Mouse (Mus musculus) MEL (cell line): ENCODE measurements around the gene Pla2g3. TPM values are rescaled to one million over a fixed set of nuclear protein-coding genes. Genes with fewer than 3 reads are reported as not detected.

Experiments used
- DNase-seq: peaks from one replicate; pipeline ENCODE4 v3.0.0; 2011; ENCODE audit warnings: low read depth, low spot score
- H3K27ac ChIP-seq: 2 replicates; pipeline ENCODE4 v1.5.1; 2012; ENCODE audit warnings: low read depth, mild to moderate bottlenecking, control low read depth, low read length, moderate library complexity; ENCODE audit not compliant: control insufficient read depth
- H3K27me3 ChIP-seq, 2 experiments: fragments of 150-350 bp in 1 of 2; sonication (generic) in 1 of 2; 2 replicates each; pipeline ENCODE4 v1.6.1; 2012; ENCODE audit warnings: low read length in 2 of 2, mild to moderate bottlenecking in 2 of 2, improper control_type of control experiment in 1 of 2, moderate library complexity in 1 of 2; ENCODE audit not compliant: insufficient read depth in 2 of 2, control insufficient read depth in 1 of 2
- H3K36me3 ChIP-seq, 2 experiments: 2 replicates each; pipeline ENCODE4 v1.6.1; 2012 to 2014; ENCODE audit warnings: low read length in 2 of 2, improper control_type of control experiment in 1 of 2, inconsistent platforms in 1 of 2, mild to moderate bottlenecking in 1 of 2; ENCODE audit not compliant: insufficient read depth in 2 of 2, control insufficient read depth in 1 of 2
- H3K4me1 ChIP-seq, 2 experiments: fragments of 150-350 bp in 1 of 2; sonication (generic) in 1 of 2; 2 replicates each; pipeline ENCODE4 v1.6.1; 2012; ENCODE audit warnings: low read length in 2 of 2, improper control_type of control experiment in 1 of 2, mild to moderate bottlenecking in 1 of 2; ENCODE audit not compliant: insufficient read depth in 2 of 2, control insufficient read depth in 1 of 2
- H3K4me3 ChIP-seq, 2 experiments: fragments of 150-350 bp in 1 of 2; sonication (generic) in 1 of 2; 2 replicates each; pipeline ENCODE4 v1.5.1; 2012; ENCODE audit warnings: low read depth in 2 of 2, low read length in 2 of 2, mild to moderate bottlenecking in 2 of 2, moderate library complexity in 2 of 2, control low read depth in 1 of 2, improper control_type of control experiment in 1 of 2; ENCODE audit not compliant: control insufficient read depth in 1 of 2, insufficient read depth in 1 of 2
- H3K79me2 ChIP-seq: 2 replicates; pipeline ENCODE4 v1.6.1; 2012; ENCODE audit warnings: mild to moderate bottlenecking, low read length, moderate library complexity; ENCODE audit not compliant: control insufficient read depth, poor library complexity, insufficient read depth
- H3K9ac ChIP-seq: 2 replicates; pipeline ENCODE4 v1.6.1; 2012; ENCODE audit warnings: low read depth, mild to moderate bottlenecking, control low read depth, low read length, moderate library complexity; ENCODE audit not compliant: control insufficient read depth, poor library complexity, severe bottlenecking
- H3K9me3 ChIP-seq: fragments of 150-350 bp; sonication (generic); replicated peaks from 2 replicates; pipeline ENCODE4 v1.6.1; 2012; ENCODE audit warnings: mild to moderate bottlenecking, low read length, improper control_type of control experiment, moderate library complexity; ENCODE audit not compliant: insufficient read depth
- CTCF ChIP-seq, 3 experiments: IDR thresholded peaks in 2 of 3; conservative IDR thresholded peaks in 1 of 3; 2 replicates each; pipeline ENCODE4 v1.5.1; 2011 to 2012; ENCODE audit warnings: low read length in 3 of 3, low read depth in 2 of 3, mild to moderate bottlenecking in 2 of 3, improper control_type of control experiment in 1 of 3, inconsistent platforms in 1 of 3, mixed read lengths in 1 of 3, moderate library complexity in 1 of 3; ENCODE audit not compliant: control insufficient read depth in 1 of 3, insufficient read depth in 1 of 3, poor library complexity in 1 of 3, severe bottlenecking in 1 of 3
- E2F4 ChIP-seq: IDR thresholded peaks from 2 replicates; pipeline ENCODE4 v1.6.1; 2011; ENCODE audit warnings: low read depth, low read length, improper control_type of control experiment, borderline replicate concordance
- ELF1 ChIP-seq: IDR thresholded peaks from 2 replicates; pipeline ENCODE4 v1.6.1; 2014; ENCODE audit warnings: low read depth, mild to moderate bottlenecking, inconsistent platforms, low read length, improper control_type of control experiment, moderate library complexity
- GABPA ChIP-seq: IDR thresholded peaks from 2 replicates; pipeline ENCODE4 v1.6.1; 2012; ENCODE audit warnings: low read depth, mild to moderate bottlenecking, inconsistent platforms, low read length, improper control_type of control experiment, moderate library complexity
- KAT2A ChIP-seq: conservative IDR thresholded peaks from 2 replicates; pipeline ENCODE4 v1.6.1; 2012; ENCODE audit warnings: low read depth, low read length, improper control_type of control experiment, inconsistent platforms
- MAFK ChIP-seq: IDR thresholded peaks from 2 replicates; pipeline ENCODE4 v1.6.1; 2011; ENCODE audit warnings: low read depth, mild to moderate bottlenecking, low read length, improper control_type of control experiment, borderline replicate concordance
- MAZ ChIP-seq: IDR thresholded peaks from 2 replicates; pipeline ENCODE4 v1.6.1; 2012; ENCODE audit warnings: low read depth, mild to moderate bottlenecking, inconsistent platforms, low read length, improper control_type of control experiment
- MEF2A ChIP-seq: IDR thresholded peaks from 2 replicates; pipeline ENCODE4 v1.6.1; 2014; ENCODE audit warnings: low read depth, mild to moderate bottlenecking, inconsistent platforms, low read length, improper control_type of control experiment; ENCODE audit not compliant: poor library complexity, insufficient replicate concordance, severe bottlenecking; ENCODE audit errors: extremely low read depth
- NELFE ChIP-seq: IDR thresholded peaks from 2 replicates; pipeline ENCODE4 v1.6.1; 2011; ENCODE audit warnings: low read depth, low read length, improper control_type of control experiment
- NRF1 ChIP-seq: IDR thresholded peaks from 2 replicates; pipeline ENCODE4 v1.6.1; 2014; ENCODE audit warnings: low read depth, mild to moderate bottlenecking, inconsistent platforms, low read length, improper control_type of control experiment, moderate library complexity; ENCODE audit not compliant: poor library complexity, insufficient read depth, severe bottlenecking
- POLR2A ChIP-seq, 2 experiments: IDR thresholded peaks; 2 replicates each; pipeline ENCODE4 v1.6.1; 2011 to 2012; ENCODE audit warnings: low read length in 2 of 2, mild to moderate bottlenecking in 2 of 2, control low read depth in 1 of 2, improper control_type of control experiment in 1 of 2, low read depth in 1 of 2, moderate library complexity in 1 of 2; ENCODE audit not compliant: control insufficient read depth in 1 of 2, insufficient read depth in 1 of 2, poor library complexity in 1 of 2
- POLR2AphosphoS2 ChIP-seq: IDR thresholded peaks from 2 replicates; pipeline ENCODE4 v1.6.1; 2011; ENCODE audit warnings: low read length, improper control_type of control experiment
- POLR2AphosphoS5 ChIP-seq: IDR thresholded peaks from 2 replicates; pipeline ENCODE4 v1.6.1; 2012; ENCODE audit warnings: low read depth, borderline replicate concordance, mild to moderate bottlenecking, inconsistent platforms, low read length, moderate library complexity, mixed read lengths
- RAD21 ChIP-seq: IDR thresholded peaks from 2 replicates; pipeline ENCODE4 v1.6.1; 2011; ENCODE audit warnings: mild to moderate bottlenecking, low read depth, low read length, improper control_type of control experiment
- RCOR1 ChIP-seq: IDR thresholded peaks from 2 replicates; pipeline ENCODE4 v1.6.1; 2012; ENCODE audit warnings: low read depth, mild to moderate bottlenecking, inconsistent platforms, low read length, improper control_type of control experiment
- SMC3 ChIP-seq: IDR thresholded peaks from 2 replicates; pipeline ENCODE4 v1.6.1; 2011; ENCODE audit warnings: low read depth, low read length, improper control_type of control experiment
- TCF12 ChIP-seq: IDR thresholded peaks from 2 replicates; pipeline ENCODE4 v1.6.1; 2014; ENCODE audit warnings: low read depth, mild to moderate bottlenecking, inconsistent platforms, low read length, improper control_type of control experiment, moderate library complexity
- UBTF ChIP-seq: IDR thresholded peaks from 2 replicates; pipeline ENCODE4 v1.6.1; 2012; ENCODE audit warnings: low read depth, mild to moderate bottlenecking, inconsistent platforms, low read length, improper control_type of control experiment, moderate library complexity, borderline replicate concordance; ENCODE audit not compliant: insufficient read depth
- USF1 ChIP-seq: IDR thresholded peaks from 2 replicates; pipeline ENCODE4 v1.6.1; 2014; ENCODE audit warnings: low read depth, mild to moderate bottlenecking, inconsistent platforms, low read length, improper control_type of control experiment, moderate library complexity
- ZC3H11A ChIP-seq: IDR thresholded peaks from 2 replicates; pipeline ENCODE4 v1.6.1; 2012; ENCODE audit warnings: low read depth, mild to moderate bottlenecking, inconsistent platforms, low read length, improper control_type of control experiment
- polyA plus RNA-seq, 2 experiments: library from polyadenylated mRNA; stranded (reverse) in 1 of 2; unstranded in 1 of 2; fragments of >175 nt in 1 of 2; fragments of >200 nt in 1 of 2; gene quantifications; 2 replicates each; pipeline versions ENCODE4 v1.2.1 to v1.2.4; 2012; ENCODE audit warnings: low replicate concordance in 2 of 2, low read depth in 1 of 2; ENCODE audit not compliant: insufficient read length in 2 of 2, insufficient read depth in 1 of 2, missing spikeins in 1 of 2
- total RNA-seq: library from RNA; depleted of rRNA; stranded (reverse); fragments of 300-350 nt; gene quantifications from 2 replicates; pipeline ENCODE4 v1.2.3, GENCODE M21; 2012

Pla2g3 gene
- total and polyA plus RNA-seq, 3 experiments: 0.15 to 0.39 TPM; not detected in 1

DNA sequence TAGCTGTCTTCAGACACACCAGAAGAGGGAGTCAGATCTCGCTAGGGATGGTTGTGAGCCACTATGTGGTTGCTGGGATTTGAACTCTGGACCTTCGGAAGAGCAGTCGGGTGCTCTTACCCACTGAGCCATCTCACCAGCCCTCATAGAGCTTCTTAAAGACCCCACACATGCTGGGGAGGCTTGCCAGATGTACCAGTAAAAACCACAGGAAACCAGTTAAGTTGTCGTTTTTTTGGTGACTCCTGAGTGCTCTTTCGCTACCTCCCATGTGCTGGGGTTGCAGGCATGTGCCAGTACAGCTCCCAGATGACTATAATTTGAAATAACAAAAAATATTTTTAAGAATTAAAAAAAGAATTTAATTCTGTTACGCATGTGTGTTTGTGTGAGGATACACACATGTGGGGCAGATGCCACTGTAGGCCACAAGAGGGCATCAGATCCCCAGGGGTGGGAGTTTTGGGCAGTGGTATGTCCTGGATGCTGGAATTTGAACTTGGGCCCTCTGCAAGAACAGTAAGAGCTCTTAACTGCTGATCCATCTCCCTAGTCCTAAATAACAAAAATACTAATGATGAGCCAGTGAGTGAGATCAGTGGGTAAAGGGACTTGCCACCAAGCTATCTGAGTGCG, 13.5 kb upstream of the Pla2g3 start:
- H3K79me2 ChIP-seq: no peaks in the 10 kb centered on the region
- H3K9me3 ChIP-seq: no peaks in the 10 kb centered on the region
- TF ChIP-seq NELFE (no peak), RCOR1 (no peak), SMC3 (peak; percentile 90), UBTF (no peak), E2F4 (no peak), POLR2A (IDR thresholded peaks at IDR 0.05; ENCODE audit: control insufficient read depth in 1 of 2, insufficient read depth in 1 of 2, low read depth in 1 of 2, low read length in 2 of 2, poor library complexity in 1 of 2) (no peak), TCF12 (no peak), ZC3H11A (peak; percentile 81), GABPA (no peak), MEF2A (no peak), POLR2AphosphoS2 (no peak), RAD21 (peak; percentile 91), KAT2A (no peak), ELF1 (no peak), NRF1 (no peak), POLR2AphosphoS5 (no peak), MAFK (no peak), USF1 (no peak), CTCF (IDR thresholded peaks at IDR 0.05 in 2 of 3, conservative IDR thresholded peaks at IDR 0.05 in 1 of 3; ENCODE audit: control insufficient read depth in 1 of 3, insufficient read depth in 1 of 3, low read depth in 2 of 3, low read length in 3 of 3, poor library complexity in 1 of 3, severe bottlenecking in 1 of 3) (peak; percentile 84 to 93 (median 85)), MAZ (no peak)
- H3K27me3 ChIP-seq: no peaks in the 10 kb centered on the region
- H3K9ac ChIP-seq: no peak overlapping the region
- H3K36me3 ChIP-seq: no peaks in the 10 kb centered on the region
- no peak overlapping the region for H3K4me3 ChIP-seq
- no peak overlapping the region for H3K27ac ChIP-seq
- H3K4me1 ChIP-seq: no peaks in the 10 kb centered on the region
- peak; percentile 64 for DNase-seq

DNA sequence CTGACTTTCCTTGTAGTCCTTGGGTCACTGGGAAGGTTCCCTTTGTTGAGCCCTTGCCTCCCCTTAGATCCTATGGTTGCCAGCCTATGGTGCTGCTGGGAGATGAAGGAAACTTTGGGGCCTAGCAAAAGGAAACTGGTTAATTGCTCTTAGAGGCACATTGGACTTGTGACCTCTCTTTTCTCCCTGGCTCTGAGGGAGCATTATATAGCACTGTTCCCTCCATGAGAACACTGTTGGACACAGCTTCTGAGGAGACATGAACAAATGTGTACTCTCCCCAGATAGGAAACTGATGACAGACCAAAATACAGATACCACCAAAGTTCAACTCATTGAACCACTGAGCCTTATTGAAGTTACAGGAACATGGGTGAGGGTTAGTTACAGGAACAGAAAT, 12.6 kb upstream of the Pla2g3 start:
- H3K4me3 ChIP-seq: no peak overlapping the region
- no peak for TF ChIP-seq NRF1
- TF ChIP-seq, all 39 proteins: peak for 0
- Histone ChIP-seq H3K27ac (no peak overlapping the region), H3K9me3 (no peaks in the 10 kb centered on the region), H3K36me3 (no peaks in the 10 kb centered on the region), H3K9ac (no peak overlapping the region), H3K79me2 (no peaks in the 10 kb centered on the region), H3K27me3 (no peaks in the 10 kb centered on the region), H3K4me1 (no peaks in the 10 kb centered on the region)
- DNase-seq: no peak
